Mouse (Mus musculus) ES-E14 (cell line): ENCODE measurements at regions not wholly inside any gene's neighbourhood (a gene's known extent, or its start where the extent isn't known, plus 50 kb on each side); places are given as distances from the start of the nearest gene placed in this dataset.

Experiments used
- CHD2 ChIP-seq: IDR thresholded peaks from 2 replicates; pipeline ENCODE4 v1.6.1; 2014; ENCODE audit warnings: mild to moderate bottlenecking, low read depth, low read length, inconsistent platforms
- HCFC1 ChIP-seq: IDR thresholded peaks from 2 replicates; pipeline ENCODE4 v1.6.1; 2012; ENCODE audit warnings: low read length, inconsistent platforms, borderline replicate concordance; ENCODE audit not compliant: insufficient read depth
- ZC3H11A ChIP-seq: IDR thresholded peaks from 2 replicates; pipeline ENCODE4 v1.6.1; 2012; ENCODE audit warnings: low read depth, mild to moderate bottlenecking, inconsistent platforms, low read length, borderline replicate concordance
- ZNF384 ChIP-seq: IDR thresholded peaks from 2 replicates; pipeline ENCODE4 v1.6.1; 2012; ENCODE audit warnings: low read depth, low read length, inconsistent platforms

GRCm38 (mm10) chr19:15837715-15838175 is 109.4 kb downstream of the Psat1 start:
- TF ChIP-seq CHD2: no peak
- no peak for TF ChIP-seq HCFC1
- no peak for TF ChIP-seq ZNF384
- TF ChIP-seq ZC3H11A: no peak
